Comparison of ENCODE assay signal across 1 mouse cellular context in the genomic region with DNA sequence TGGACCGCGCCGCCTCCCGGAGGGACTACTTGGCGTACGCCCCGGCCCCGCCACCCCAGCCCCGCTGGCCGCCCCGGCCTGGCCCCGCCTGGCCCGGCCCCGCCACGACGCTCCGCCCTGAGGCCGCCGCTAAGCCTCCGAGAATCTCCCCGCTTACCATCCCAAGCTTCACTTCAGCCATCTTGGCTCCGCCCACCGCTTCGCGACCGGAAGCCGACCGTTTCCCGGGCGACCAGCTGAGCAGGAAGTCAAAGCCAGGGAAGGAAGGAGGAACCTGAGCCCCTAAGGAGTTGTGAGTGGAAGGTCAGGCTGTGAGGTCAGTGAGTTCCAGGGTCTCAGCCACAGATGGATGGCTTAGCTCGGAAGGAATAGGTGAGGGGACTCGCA.
TF ChIP-seq lines count a peak whose summit lies in the region.

A gene (minus strand): TSS at position 256 of the 387 bp plus-strand sequence.

TF ChIP-seq in MEL, 35 proteins besides CTCF, POLR2A, EP300 and RAD21 (continued from another document):
- no peak for TF ChIP-seq MAFK (IDR thresholded peaks at IDR 0.05; ENCODE audit: borderline replicate concordance, low read depth, low read length)
- no peak for TF ChIP-seq ZC3H11A (IDR thresholded peaks at IDR 0.05; ENCODE audit: low read depth, low read length)
- peak; percentile 40; the same call in 1 of the 2 replicates for TF ChIP-seq POLR2AphosphoS2 (IDR thresholded peaks at IDR 0.05; ENCODE audit: low read length)
- no peak for TF ChIP-seq GABPA (IDR thresholded peaks at IDR 0.05; ENCODE audit: low read depth, low read length)
- TF ChIP-seq USF2 (IDR thresholded peaks at IDR 0.05; ENCODE audit: borderline replicate concordance in 1 of 2, insufficient read depth in 1 of 2, low read depth in 1 of 2, low read length in 2 of 2), result no peak
- TF ChIP-seq CHD1 (IDR thresholded peaks at IDR 0.05; ENCODE audit: low read depth, low read length), result no peak
- TF ChIP-seq SIN3A (IDR thresholded peaks at IDR 0.05; ENCODE audit: low read length), result peak; percentile 82
